Mouse (Mus musculus) kidney, adult 2 months (tissue): Measurements from ENCODE around the gene Rtl1.

ENCODE experiments used
- CTCF ChIP-seq: fragments of 200-500 bp; conservative IDR thresholded peaks from 2 replicates; pipeline ENCODE4 v1.5.1; 2011; ENCODE audit warnings: low read depth, mild to moderate bottlenecking, control low read depth, low read length, moderate library complexity, mixed read lengths; ENCODE audit not compliant: insufficient read depth, insufficient read length
- POLR2A ChIP-seq: fragments of 200-500 bp; IDR thresholded peaks from one replicate; pipeline ENCODE4 v1.6.1; 2011; ENCODE audit warnings: low read depth, low read length, control low read depth

DNA sequence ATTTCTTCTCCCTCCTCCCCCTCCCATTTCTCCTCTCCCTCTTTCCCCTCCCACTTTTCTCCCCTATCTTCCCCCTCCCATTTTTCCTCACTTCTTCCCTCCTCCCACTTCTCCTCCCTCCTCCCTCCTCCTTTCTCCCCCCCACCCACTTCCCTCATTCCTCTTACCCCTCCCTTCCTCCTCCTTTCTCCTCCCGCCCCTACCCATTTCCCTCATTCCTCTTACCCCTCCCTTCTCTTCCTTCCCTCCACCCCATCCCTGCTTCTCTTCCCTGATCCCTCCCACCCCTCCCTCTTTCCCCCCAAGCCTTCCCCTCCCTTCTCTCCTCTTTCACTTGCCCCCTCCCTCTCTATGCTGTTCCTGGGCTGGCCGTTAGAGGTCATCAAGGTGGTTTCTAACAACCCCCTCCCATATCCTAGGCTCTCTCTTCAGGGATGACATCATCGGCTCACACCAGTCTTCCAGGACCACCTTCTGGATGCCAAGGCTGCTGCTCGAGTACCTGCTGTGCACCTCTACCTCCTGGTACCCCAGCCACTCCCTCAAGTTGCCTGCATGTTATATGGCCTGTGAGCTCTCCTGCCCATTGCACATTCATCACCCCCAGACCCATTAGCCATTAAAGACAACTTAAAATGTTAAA lies 56.7 kb downstream of the Rtl1 start:
- no peak for TF ChIP-seq CTCF
- TF ChIP-seq POLR2A, result no peak
